Mouse (Mus musculus) hematopoietic stem cell, adult 5-6 weeks (primary cell): ENCODE results near the gene Tarbp2. TPM values are rescaled to one million over a fixed set of nuclear protein-coding genes. Genes with fewer than 3 reads are reported as not detected.

Experiments used
- ATAC-seq, 2 experiments: fragments of 125-278 bp in 1 of 2; replicated peaks in 1 of 2; 2 replicates each; pipeline ENCODE4 v1.8.0; 2016 to 2017; ENCODE audit warnings: inconsistent platforms in 2 of 2, mild to moderate bottlenecking in 2 of 2, moderate number of reproducible peaks in 2 of 2, low read depth in 1 of 2, moderate TSS enrichment in 1 of 2; ENCODE audit not compliant: low FRiP score in 2 of 2, poor library complexity in 2 of 2, severe bottlenecking in 2 of 2, insufficient read depth in 1 of 2, low TSS enrichment in 1 of 2
- total RNA-seq: library from RNA; stranded (forward); fragments of 172-1452, 232-1000 nt; gene quantifications from 2 replicates; pipeline ENCODE4 v1.2.3, GENCODE M21; 2017

Gene Tarbp2
- 26.8 and 33.3 TPM in 2 replicates for total RNA-seq

- ATAC-seq = peak; percentile 85
Observed at GRCm38 (mm10) chr15:102517976-102518858, at the start of gene Tarbp2. TSS of gene Tarbp2 (plus strand) at chr15:102518192.

- no peak for ATAC-seq
Observed at GRCm38 (mm10) chr15:102468675-102469370, 49.2 kb upstream of the Tarbp2 start.

GRCm38 (mm10) chr15:102470183-102470604 lies 47.8 kb upstream of the Tarbp2 start, which contains the start of gene Pcbp2:
TSS of gene Pcbp2 (plus strand) at chr15:102470539.
- peak; percentile 98 for ATAC-seq

GRCm38 (mm10) chr15:102470605-102471294 lies 47.2 kb upstream of the Tarbp2 start:
- ATAC-seq = peak in 1 of 2 experiments; percentile 33; a peak in 1 of 4 replicates

GRCm38 (mm10) chr15:102471295-102471645 lies 46.7 kb upstream of the Tarbp2 start:
- ATAC-seq = 0 out of 4 replicates have a peak, but pooled peaks of 1 of the 2 experiments have one; percentile 1

GRCm38 (mm10) chr15:102471727-102472126 lies 46.3 kb upstream of the Tarbp2 start:
- ATAC-seq = no peak

GRCm38 (mm10) chr15:102473246-102473645 lies 44.7 kb upstream of the Tarbp2 start:
- ATAC-seq = no peak

- no peak for ATAC-seq
Observed at GRCm38 (mm10) chr15:102474520-102474919, 43.5 kb upstream of the Tarbp2 start.

GRCm38 (mm10) chr15:102483136-102483535 lies 34.9 kb upstream of the Tarbp2 start:
- ATAC-seq = no peak

- ATAC-seq = no peak
Observed at GRCm38 (mm10) chr15:102485853-102486252, 32.1 kb upstream of the Tarbp2 start.

- no peak for ATAC-seq
Observed at GRCm38 (mm10) chr15:102487664-102488063, 30.3 kb upstream of the Tarbp2 start.

GRCm38 (mm10) chr15:102498322-102498721 lies 19.7 kb upstream of the Tarbp2 start:
- ATAC-seq = no peak

- peak in 1 of 2 experiments; percentile 46; a peak in 2 of 4 replicates for ATAC-seq
Observed at GRCm38 (mm10) chr15:102499370-102499769, 18.6 kb upstream of the Tarbp2 start.

GRCm38 (mm10) chr15:102499851-102500250 lies 18.1 kb upstream of the Tarbp2 start:
- no peak for ATAC-seq

- no peak for ATAC-seq
Observed at GRCm38 (mm10) chr15:102500479-102500878, 17.5 kb upstream of the Tarbp2 start.

- no peak for ATAC-seq
Observed at GRCm38 (mm10) chr15:102501084-102501814, 16.7 kb upstream of the Tarbp2 start.

GRCm38 (mm10) chr15:102502254-102502840 lies 15.6 kb upstream of the Tarbp2 start:
- ATAC-seq = no peak
